Mouse (Mus musculus) kidney, embryonic 16.5 days (tissue): ENCODE data around the gene Zfp541. TPM values are rescaled to one million over a fixed set of nuclear protein-coding genes. Genes with fewer than 3 reads are reported as not detected.

ENCODE experiments used
- ATAC-seq: fragments of 200-750 bp; cut with Nextera tagmentation; 2 replicates; pipeline ENCODE4 v1.8.0; 2017; ENCODE audit warnings: moderate TSS enrichment; ENCODE audit not compliant: low FRiP score, low TSS enrichment
- H3K27ac ChIP-seq: fragments of 300-500 bp; sonication (generic); 2 replicates; pipeline ENCODE4 v1.5.1; 2014; ENCODE audit warnings: low read length
- H3K27me3 ChIP-seq: fragments of 300-500 bp; sonication (generic); 2 replicates; pipeline ENCODE4 v1.6.1; 2014; ENCODE audit warnings: low read length, control low read depth, mixed read lengths; ENCODE audit not compliant: insufficient read depth
- H3K36me3 ChIP-seq: fragments of 300-500 bp; sonication (generic); 2 replicates; pipeline ENCODE4 v1.6.1; 2014; ENCODE audit warnings: low read length, control low read depth, mixed read lengths; ENCODE audit not compliant: insufficient read depth
- H3K4me1 ChIP-seq: fragments of 300-500 bp; sonication (generic); 2 replicates; pipeline ENCODE4 v1.6.1; 2014; ENCODE audit warnings: low read length, control low read depth, mixed read lengths; ENCODE audit not compliant: insufficient read depth
- H3K4me2 ChIP-seq: fragments of 300-500 bp; sonication (generic); replicated peaks from 2 replicates; pipeline ENCODE4 v1.6.1; 2014; ENCODE audit warnings: low read depth, low read length
- H3K4me3 ChIP-seq: fragments of 300-500 bp; sonication (generic); 2 replicates; pipeline ENCODE4 v1.5.1; 2014; ENCODE audit warnings: mild to moderate bottlenecking, low read length
- H3K9ac ChIP-seq: fragments of 300-500 bp; sonication (generic); replicated peaks from 2 replicates; pipeline ENCODE4 v1.6.1; 2014; ENCODE audit warnings: low read length
- H3K9me3 ChIP-seq: fragments of 300-500 bp; sonication (generic); 2 replicates; pipeline ENCODE4 v1.6.1; 2016; ENCODE audit warnings: low read length, control low read depth
- WGBS: fragments of 180-500 bp; shearing (Covaris S2); extraction: QIAGEN DNeasy Blood & Tissue Kit; methylation state at CpG from one replicate; pipeline ENCODE4 v1.1.7; 2014; 5-methylcytosine and 5-hydroxymethylcytosine counted together
- polyA plus RNA-seq: library from polyadenylated mRNA; unstranded; fragments of >200 nt; fragmentation: Nextera tagmentation; extraction: Ambion mirVana; gene quantifications from 2 replicates; pipeline ENCODE4 v1.2.1, GENCODE M21; 2015

The Zfp541 gene
- polyA plus RNA-seq, 1 experiment from 2014 or later: 0.09 TPM

DNA sequence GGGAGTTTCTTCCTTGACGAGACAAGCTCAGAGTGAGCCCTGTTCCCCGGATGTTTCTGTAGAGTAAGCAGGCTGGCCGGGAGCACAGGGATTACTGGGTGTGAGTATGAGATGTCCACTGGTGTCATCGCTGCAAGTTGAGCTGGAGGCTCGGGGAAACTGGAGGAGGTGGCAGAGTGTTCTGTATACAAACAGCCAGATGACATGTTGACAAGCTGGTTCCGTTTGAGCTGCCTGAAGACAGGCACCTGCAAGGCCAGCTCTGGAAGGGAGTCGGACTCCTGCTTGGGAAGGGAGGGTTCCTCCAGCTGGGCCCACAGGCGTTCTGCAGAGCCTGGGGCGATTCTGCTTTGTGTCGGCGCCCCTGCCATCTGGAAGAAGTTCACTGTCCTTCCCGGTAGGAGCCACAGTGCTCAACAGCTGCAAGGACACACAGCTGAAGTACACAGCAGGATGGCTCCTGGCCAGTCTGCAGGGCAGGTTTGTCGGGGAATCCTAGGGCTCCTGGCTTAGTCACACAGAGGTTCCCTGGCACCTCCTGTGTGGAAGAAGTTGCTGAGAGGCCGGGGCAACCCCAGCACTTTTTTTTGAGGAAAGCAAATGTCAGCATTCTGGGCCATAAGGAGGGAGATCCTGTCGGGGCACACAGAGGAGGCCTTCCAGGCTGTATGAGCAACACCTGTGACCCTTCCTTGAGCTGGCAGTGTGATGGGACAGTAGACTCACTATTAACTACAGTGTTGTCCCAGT is 40.3 kb downstream of the Zfp541 start:
- Histone ChIP-seq H3K9me3 (no peaks in the 10 kb centered on the region), H3K27ac (no peak overlapping the region), H3K4me1 (peaks cover 17% of the 10 kb centered on the region), H3K4me3 (no peak overlapping the region), H3K4me2 (no peak overlapping the region), H3K9ac (no peak overlapping the region; the same call in 1 of the 2 replicates), H3K36me3 (peaks cover 10% of the 10 kb centered on the region; the same call in 1 of the 2 replicates), H3K27me3 (no peaks in the 10 kb centered on the region)
- WGBS: 75% methylated on average over 15 of the region's 15 CpGs
- no peak for ATAC-seq

DNA sequence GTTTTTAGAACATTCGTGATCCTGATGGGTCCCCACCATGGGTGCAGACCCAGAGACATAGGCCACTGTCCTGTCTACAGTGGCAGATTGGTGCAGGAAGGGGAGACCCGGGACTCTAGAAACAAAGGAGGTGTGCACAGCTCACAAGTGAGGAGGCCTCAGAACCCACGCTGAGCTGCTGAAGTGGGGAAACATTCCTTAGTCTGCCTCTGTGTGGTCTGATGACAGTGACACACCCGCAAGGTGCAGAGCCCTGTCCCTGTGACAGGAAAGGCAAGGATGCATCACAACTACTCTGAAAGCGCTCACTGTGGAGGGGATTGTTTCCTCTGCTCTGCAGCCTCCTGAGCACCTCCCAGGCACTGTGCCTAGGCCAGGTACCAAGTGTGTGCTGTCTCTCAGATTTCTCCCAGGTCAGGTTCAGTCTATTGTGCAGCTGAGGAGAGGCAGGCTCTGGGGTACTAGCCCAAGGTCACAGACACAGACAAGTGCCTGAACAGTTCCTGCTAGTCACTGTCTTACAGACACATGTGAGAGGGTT is 41.1 kb downstream of the Zfp541 start:
- ATAC-seq: no peak
- Histone ChIP-seq H3K4me1 (peaks cover 15% of the 10 kb centered on the region), H3K36me3 (peaks cover 15% of the 10 kb centered on the region), H3K4me2 (no peak overlapping the region), H3K4me3 (no peak overlapping the region), H3K9me3 (no peaks in the 10 kb centered on the region), H3K9ac (no peak overlapping the region), H3K27ac (no peak overlapping the region), H3K27me3 (no peaks in the 10 kb centered on the region)
- WGBS: 92% methylated on average over 5 of the region's 5 CpGs

DNA sequence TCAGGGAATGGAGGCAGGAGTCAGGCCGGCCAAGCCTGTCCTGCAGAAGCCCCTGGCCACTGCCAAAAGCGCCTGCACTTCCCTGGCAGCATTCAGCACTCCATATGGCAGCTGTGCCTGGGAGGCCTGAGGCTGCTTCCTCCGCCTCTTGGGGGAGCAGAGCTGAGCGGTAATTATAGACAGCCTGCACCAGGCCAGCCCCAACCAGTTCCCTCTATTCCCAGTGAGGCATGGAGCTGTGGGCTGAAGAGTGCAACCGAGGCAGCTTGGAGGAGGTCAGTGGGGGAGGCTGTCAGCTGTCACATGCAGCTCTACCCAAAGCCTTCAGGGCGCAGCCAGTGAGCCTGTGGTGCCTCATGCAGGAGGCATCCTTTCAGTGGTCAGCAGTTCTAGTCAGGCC is 42.1 kb downstream of the Zfp541 start:
- peak; percentile 35; the same call in 1 of the 2 replicates for ATAC-seq
- H3K9me3 ChIP-seq: no peaks in the 10 kb centered on the region
- H3K27me3 ChIP-seq: no peaks in the 10 kb centered on the region
- peaks cover 25% of the 10 kb centered on the region for H3K36me3 ChIP-seq
- no peak overlapping the region for H3K4me2 ChIP-seq
- no peak overlapping the region for H3K27ac ChIP-seq
- H3K4me3 ChIP-seq: no peak overlapping the region
- 70% methylated on average over 6 of the region's 6 CpGs for WGBS
- peaks cover 14% of the 10 kb centered on the region for H3K4me1 ChIP-seq
- no peak overlapping the region for H3K9ac ChIP-seq

DNA sequence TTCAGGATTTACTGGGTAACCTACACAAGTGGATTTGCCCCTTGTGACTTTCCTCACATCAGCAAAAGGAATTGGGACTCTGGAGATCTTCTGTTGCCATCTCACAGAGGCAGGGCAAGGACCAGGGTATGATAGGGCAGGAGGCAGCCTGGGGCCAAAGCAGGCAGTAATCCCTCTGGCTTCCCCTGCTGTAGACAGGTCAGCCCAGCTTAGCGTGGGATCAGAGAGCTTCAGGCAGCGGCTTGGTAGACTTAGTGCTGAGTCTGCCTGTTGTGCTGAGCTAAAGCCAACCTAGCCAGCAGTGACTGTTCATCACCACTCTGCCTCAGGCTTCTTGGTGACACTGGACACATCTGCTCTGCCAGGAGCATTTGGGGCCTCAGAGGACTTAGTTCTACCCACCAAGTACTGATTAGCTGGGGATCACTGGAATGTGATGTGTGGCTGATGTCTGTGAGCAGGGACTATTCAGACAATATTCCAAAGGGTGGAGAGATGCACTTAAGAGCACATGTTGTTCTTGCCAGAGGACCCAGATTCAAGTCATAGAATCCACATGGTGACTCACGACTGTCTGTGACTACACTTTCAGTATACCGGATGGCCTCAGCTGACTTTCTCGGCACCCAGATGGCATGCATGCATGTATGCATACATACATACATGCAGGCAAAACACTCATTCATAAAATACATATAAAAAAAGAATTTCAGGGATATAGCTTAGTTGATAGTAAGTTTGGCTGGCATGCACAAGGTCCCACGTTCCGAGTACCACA is 43.2 kb downstream of the Zfp541 start:
- Histone ChIP-seq H3K9ac (no peak overlapping the region), H3K27me3 (no peaks in the 10 kb centered on the region), H3K9me3 (no peaks in the 10 kb centered on the region), H3K27ac (no peak overlapping the region), H3K4me2 (no peak overlapping the region), H3K36me3 (peaks cover 35% of the 10 kb centered on the region), H3K4me3 (no peak overlapping the region), H3K4me1 (peaks cover 6% of the 10 kb centered on the region)
- 93% methylated on average over 7 of the region's 7 CpGs for WGBS
- no peak for ATAC-seq

DNA sequence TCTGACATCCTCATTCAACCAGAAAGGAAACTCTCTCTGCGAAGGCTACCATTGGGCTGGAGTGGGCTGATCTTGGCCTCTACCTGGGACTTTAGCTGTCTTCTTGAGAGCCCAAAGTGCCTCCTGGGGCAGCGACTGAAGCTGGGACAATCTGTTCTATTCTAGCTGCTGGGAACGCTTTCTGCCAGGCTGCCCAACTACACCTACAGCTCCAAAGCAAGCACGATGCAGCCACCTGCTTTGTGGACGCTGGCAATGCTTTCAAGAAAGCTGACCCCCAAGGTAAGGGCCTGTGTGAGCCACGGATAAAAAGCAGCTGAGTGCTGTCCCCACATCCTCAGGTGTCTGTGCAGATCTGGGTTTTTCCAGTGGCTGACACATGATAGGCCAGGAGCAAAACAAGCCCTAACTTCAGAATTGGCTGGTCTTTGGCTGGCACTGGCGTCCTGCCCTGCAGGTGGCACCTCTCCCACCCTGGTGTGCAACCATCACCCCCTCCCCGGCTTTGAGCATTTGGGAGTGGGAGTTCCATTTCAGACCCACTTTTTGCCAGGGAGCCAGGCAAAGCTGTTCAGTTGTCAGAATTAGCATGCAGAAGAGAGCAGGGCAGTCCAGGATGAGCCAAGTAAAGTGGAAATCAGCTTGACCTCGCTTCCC is 47.4 kb downstream of the Zfp541 start:
- Histone ChIP-seq H3K4me3 (no peak overlapping the region), H3K36me3 (peaks cover 69% of the 10 kb centered on the region), H3K4me1 (no peaks in the 10 kb centered on the region), H3K9ac (no peak overlapping the region), H3K27me3 (no peaks in the 10 kb centered on the region), H3K4me2 (no peak overlapping the region), H3K27ac (no peak overlapping the region), H3K9me3 (no peaks in the 10 kb centered on the region)
- 90% methylated on average over 9 of the region's 9 CpGs for WGBS
- ATAC-seq: no peak

DNA sequence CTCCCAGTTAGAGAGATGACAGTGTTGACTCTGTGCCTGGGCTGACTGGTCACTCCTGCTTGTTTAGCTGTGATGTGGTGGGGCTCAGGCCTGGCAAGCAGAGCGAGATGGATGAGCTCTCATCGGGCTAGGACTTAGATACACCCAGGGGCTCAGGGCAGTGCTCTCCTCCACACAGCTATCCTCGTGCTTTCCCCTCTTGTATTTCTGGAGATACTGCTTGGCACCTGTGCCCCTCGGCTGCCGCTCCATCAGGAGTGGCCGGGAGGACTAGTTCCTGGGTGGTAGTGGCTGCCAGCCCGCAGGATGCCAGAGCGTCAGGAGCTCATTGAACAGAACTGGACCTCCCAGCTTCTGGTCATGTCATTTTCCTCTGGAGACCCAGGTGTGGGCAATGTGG is 48.5 kb downstream of the Zfp541 start:
- Histone ChIP-seq H3K4me2 (no peak overlapping the region), H3K4me3 (no peak overlapping the region), H3K9me3 (no peaks in the 10 kb centered on the region), H3K4me1 (no peaks in the 10 kb centered on the region), H3K36me3 (peaks cover 76% of the 10 kb centered on the region), H3K9ac (no peak overlapping the region), H3K27me3 (no peaks in the 10 kb centered on the region), H3K27ac (no peak overlapping the region)
- 92% methylated on average over 8 of the region's 8 CpGs for WGBS
- no peak for ATAC-seq

DNA sequence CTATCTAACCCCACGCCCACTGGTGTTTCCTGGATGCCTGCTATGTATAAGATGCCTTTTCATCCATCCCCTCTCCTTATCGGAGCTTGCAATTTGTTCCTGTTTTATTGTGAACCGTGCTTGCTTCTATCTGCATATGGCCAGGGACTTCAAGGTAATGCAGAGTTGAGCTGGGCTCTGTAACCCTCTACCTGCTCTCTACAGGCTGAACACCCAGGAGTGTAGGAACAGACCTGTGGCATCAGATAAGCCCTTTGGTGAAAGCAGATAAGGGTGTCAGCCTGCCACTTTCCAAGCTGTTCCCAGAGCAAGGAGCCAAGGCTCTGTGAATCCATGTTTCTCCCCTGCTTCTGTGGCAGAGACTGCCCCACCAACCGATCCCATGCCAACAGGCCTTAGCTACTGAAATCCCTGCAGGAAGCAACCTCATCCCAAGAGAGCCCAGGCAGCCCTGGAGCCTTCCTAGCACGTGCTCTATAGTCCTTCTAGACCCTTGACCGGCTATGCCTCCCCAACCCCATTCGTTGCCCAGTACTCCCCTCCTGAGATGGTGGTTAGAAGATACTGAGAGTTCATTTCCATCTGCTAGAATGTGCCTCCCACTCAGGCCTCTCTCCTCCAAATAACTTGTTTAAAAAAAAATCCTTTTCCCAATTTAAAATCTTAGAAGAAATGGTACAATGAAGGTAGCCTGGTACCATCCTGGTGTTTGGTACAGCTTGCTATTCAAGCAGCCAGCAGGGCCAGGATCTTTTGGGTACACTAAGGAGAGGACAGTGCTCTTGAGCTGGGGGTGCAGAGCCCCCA is 49.9 kb downstream of the Zfp541 start:
- no peak for ATAC-seq
- H3K4me3 ChIP-seq: no peak overlapping the region
- no peaks in the 10 kb centered on the region for H3K4me1 ChIP-seq
- no peak overlapping the region for H3K9ac ChIP-seq
- H3K36me3 ChIP-seq: peaks cover 88% of the 10 kb centered on the region
- 90% methylated on average over 7 of the region's 7 CpGs for WGBS
- no peaks in the 10 kb centered on the region for H3K27me3 ChIP-seq
- no peak overlapping the region for H3K4me2 ChIP-seq
- no peaks in the 10 kb centered on the region for H3K9me3 ChIP-seq
- no peak overlapping the region for H3K27ac ChIP-seq

DNA sequence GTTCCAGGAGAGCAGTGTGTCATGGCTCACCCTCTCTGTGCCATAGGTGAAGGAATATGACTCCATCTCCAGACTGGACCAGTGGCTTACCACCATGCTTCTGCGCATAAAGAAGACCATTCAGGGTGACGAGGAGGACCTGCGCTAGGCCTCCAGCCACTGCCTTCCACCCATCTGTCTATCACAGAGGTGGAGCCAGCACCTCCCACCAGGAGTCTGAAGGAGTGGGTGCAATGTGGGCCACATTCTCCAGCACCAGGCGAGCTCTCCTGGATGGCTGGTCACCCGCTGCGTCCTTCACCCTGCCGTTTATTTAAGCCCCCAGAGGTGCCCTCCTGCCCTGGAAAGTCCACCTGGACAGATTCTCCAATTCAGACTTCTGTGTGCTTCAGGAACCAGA is 54.8 kb downstream of the Zfp541 start:
- H3K9ac ChIP-seq: no peak overlapping the region
- no peak overlapping the region for H3K27ac ChIP-seq
- no peaks in the 10 kb centered on the region for H3K27me3 ChIP-seq
- H3K4me2 ChIP-seq: no peak overlapping the region
- H3K4me1 ChIP-seq: peaks cover 11% of the 10 kb centered on the region
- H3K36me3 ChIP-seq: peaks cover 65% of the 10 kb centered on the region
- WGBS: 92% methylated on average over 7 of the region's 7 CpGs
- H3K4me3 ChIP-seq: no peak overlapping the region
- no peak for ATAC-seq
- H3K9me3 ChIP-seq: no peaks in the 10 kb centered on the region

DNA sequence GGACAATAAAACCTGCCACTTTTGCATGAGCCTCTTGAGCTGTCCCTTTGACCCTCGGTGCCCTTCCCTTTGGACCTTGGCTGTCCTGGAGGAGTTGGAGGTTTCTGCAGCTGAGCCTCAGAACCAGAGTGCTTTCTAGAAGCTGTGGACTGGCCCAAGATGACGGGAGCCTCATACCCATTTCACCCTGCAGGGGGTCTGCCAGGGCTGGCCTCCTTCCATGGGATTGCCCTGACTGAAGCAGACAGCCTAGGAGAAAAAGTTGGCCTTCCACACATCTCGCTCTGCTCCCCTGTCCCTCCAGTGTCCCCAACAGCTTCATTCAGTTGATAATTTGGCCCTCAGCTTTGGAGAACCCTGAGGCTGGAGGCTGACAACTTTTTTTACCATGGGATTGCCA is 55.5 kb downstream of the Zfp541 start:
- Histone ChIP-seq H3K4me3 (no peak overlapping the region), H3K27me3 (no peaks in the 10 kb centered on the region), H3K36me3 (peaks cover 59% of the 10 kb centered on the region), H3K27ac (no peak overlapping the region), H3K4me2 (no peak overlapping the region), H3K4me1 (peaks cover 11% of the 10 kb centered on the region), H3K9me3 (no peaks in the 10 kb centered on the region), H3K9ac (no peak overlapping the region)
- ATAC-seq: no peak
- 82% methylated on average over 3 of the region's 3 CpGs for WGBS
